Mouse (Mus musculus): ENCODE measurements at regions not wholly inside any gene's neighbourhood (a gene's known extent, or its start where the extent isn't known, plus 50 kb on each side); places are given as distances from the start of the nearest gene placed in this dataset.

DNA sequence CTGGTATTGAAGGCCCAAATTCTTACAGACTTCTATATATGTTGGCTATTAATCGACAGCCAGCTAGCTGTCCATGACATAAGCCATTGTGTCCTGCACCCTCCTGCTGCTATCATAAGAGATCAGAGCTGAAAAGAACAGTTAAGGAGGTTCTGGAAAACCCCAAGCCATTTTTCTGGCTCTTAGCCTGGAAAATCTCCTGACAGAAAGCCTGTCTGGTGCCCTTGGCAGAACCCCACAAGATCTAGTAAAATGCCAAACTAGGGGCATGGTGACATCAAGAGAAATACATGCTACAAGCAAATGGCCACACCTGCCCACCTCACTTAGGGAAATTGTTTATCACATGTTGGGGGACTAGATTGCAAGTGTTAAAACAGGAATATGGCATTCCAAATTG is 91.6 kb upstream of the Vgll2 start:
- H3K4me3 ChIP-seq (ENCODE audit: insufficient read depth, low read depth, low read length), result no peak overlapping the region
- H3K4me1 ChIP-seq (ENCODE audit: control insufficient read depth, insufficient read depth, low read length), result no peaks in the 10 kb centered on the region
- H3K36me3 ChIP-seq (ENCODE audit: control insufficient read depth, insufficient read depth, low read length), result no peaks in the 10 kb centered on the region
- TF ChIP-seq POLR2A (IDR thresholded peaks at IDR 0.05; ENCODE audit: low read depth, low read length) (no peak), CTCF (conservative IDR thresholded peaks at IDR 0.05; ENCODE audit: insufficient read depth, insufficient read length, low read depth, low read length) (no peak)
- 83% methylated on average over 1 of the region's 1 CpGs for WGBS
- H3K27me3 ChIP-seq (replicated peaks; ENCODE audit: control insufficient read depth, insufficient read depth, low read length), result no peaks in the 10 kb centered on the region
- no peak for DNase-seq
- no peak overlapping the region for H3K27ac ChIP-seq (ENCODE audit: insufficient read depth, low read depth, low read length)

DNA sequence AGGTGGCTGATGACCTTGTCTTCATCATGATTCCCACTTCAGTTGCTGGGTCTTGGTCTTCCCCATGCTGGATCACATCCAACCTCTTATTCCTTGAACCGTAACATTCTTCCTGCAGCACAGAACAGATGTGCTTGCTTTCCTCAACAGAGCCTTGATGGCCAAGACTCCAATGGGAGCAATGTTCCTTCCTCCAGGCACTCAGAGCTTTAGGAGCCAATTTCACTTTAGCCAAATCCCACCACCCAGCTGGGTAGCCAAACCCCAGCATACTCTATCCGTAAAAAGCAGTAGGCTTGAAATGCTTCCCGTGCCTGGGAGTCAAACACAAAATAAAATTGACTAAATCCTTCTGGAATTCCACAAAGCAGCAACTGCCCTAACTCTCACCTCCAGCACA is 86.8 kb upstream of the Vgll2 start:
- Histone ChIP-seq H3K27me3 (replicated peaks; ENCODE audit: control insufficient read depth, insufficient read depth, low read length) (no peaks in the 10 kb centered on the region), H3K4me3 (ENCODE audit: insufficient read depth, low read depth, low read length) (no peak overlapping the region), H3K4me1 (ENCODE audit: control insufficient read depth, insufficient read depth, low read length) (no peaks in the 10 kb centered on the region), H3K36me3 (ENCODE audit: control insufficient read depth, insufficient read depth, low read length) (no peaks in the 10 kb centered on the region), H3K27ac (ENCODE audit: insufficient read depth, low read depth, low read length) (no peak overlapping the region)
- 73% methylated on average over 3 of the region's 3 CpGs for WGBS
- DNase-seq, result no peak
- TF ChIP-seq CTCF (conservative IDR thresholded peaks at IDR 0.05; ENCODE audit: insufficient read depth, insufficient read length, low read depth, low read length) (no peak), POLR2A (IDR thresholded peaks at IDR 0.05; ENCODE audit: low read depth, low read length) (no peak)

DNA sequence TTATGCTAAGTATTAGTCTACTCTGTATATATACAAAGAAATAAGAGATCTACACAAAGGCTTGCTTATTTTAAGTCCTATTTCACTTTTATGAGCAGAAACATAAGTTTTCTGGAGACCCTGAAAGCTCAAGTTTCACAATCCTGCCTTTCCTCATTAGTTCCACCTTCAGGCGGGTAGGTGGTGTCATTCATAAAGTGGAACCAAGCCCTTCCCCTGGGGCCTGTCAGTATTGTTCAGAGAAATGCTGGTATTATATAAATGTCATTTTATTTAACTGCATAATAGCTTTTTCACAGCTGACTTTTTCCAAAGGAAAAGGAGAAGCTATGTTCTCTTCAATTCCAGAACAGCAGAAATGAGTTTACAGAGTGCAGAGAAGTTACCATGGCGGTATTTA is 81.1 kb upstream of the Vgll2 start:
- no peaks in the 10 kb centered on the region for H3K27me3 ChIP-seq (replicated peaks; ENCODE audit: control insufficient read depth, insufficient read depth, low read length)
- H3K4me3 ChIP-seq (ENCODE audit: insufficient read depth, low read depth, low read length), result no peak overlapping the region
- 63% methylated on average over 2 of the region's 2 CpGs for WGBS
- no peak overlapping the region for H3K27ac ChIP-seq (ENCODE audit: insufficient read depth, low read depth, low read length)
- DNase-seq, result no peak
- TF ChIP-seq POLR2A (IDR thresholded peaks at IDR 0.05; ENCODE audit: low read depth, low read length), result no peak
- TF ChIP-seq CTCF (conservative IDR thresholded peaks at IDR 0.05; ENCODE audit: insufficient read depth, insufficient read length, low read depth, low read length), result no peak
- no peaks in the 10 kb centered on the region for H3K4me1 ChIP-seq (ENCODE audit: control insufficient read depth, insufficient read depth, low read length)
- no peaks in the 10 kb centered on the region for H3K36me3 ChIP-seq (ENCODE audit: control insufficient read depth, insufficient read depth, low read length)

GRCm38 (mm10) chr10:51945701-51946100 is 76.6 kb upstream of the Vgll2 start:
- DNase-seq, result no peak
- Histone ChIP-seq H3K36me3 (ENCODE audit: control insufficient read depth, insufficient read depth, low read length) (no peaks in the 10 kb centered on the region), H3K27ac (ENCODE audit: insufficient read depth, low read depth, low read length) (no peak overlapping the region), H3K4me1 (ENCODE audit: control insufficient read depth, insufficient read depth, low read length) (no peaks in the 10 kb centered on the region), H3K4me3 (ENCODE audit: insufficient read depth, low read depth, low read length) (no peak overlapping the region), H3K27me3 (replicated peaks; ENCODE audit: control insufficient read depth, insufficient read depth, low read length) (no peaks in the 10 kb centered on the region)
- TF ChIP-seq POLR2A (IDR thresholded peaks at IDR 0.05; ENCODE audit: low read depth, low read length) (no peak), CTCF (conservative IDR thresholded peaks at IDR 0.05; ENCODE audit: insufficient read depth, insufficient read length, low read depth, low read length) (no peak)
- 35% methylated on average over 4 of the region's 4 CpGs for WGBS

GRCm38 (mm10) chr10:51946189-51946588 is 76.1 kb upstream of the Vgll2 start:
- no peaks in the 10 kb centered on the region for H3K36me3 ChIP-seq (ENCODE audit: control insufficient read depth, insufficient read depth, low read length)
- H3K4me1 ChIP-seq (ENCODE audit: control insufficient read depth, insufficient read depth, low read length), result no peaks in the 10 kb centered on the region
- H3K4me3 ChIP-seq (ENCODE audit: insufficient read depth, low read depth, low read length), result no peak overlapping the region
- TF ChIP-seq POLR2A (IDR thresholded peaks at IDR 0.05; ENCODE audit: low read depth, low read length), result no peak
- no peak for TF ChIP-seq CTCF (conservative IDR thresholded peaks at IDR 0.05; ENCODE audit: insufficient read depth, insufficient read length, low read depth, low read length)
- no peak overlapping the region for H3K27ac ChIP-seq (ENCODE audit: insufficient read depth, low read depth, low read length)
- no peak for DNase-seq
- no peaks in the 10 kb centered on the region for H3K27me3 ChIP-seq (replicated peaks; ENCODE audit: control insufficient read depth, insufficient read depth, low read length)

GRCm38 (mm10) chr10:51946881-51947280 is 75.4 kb upstream of the Vgll2 start:
- no peak overlapping the region for H3K4me3 ChIP-seq (ENCODE audit: insufficient read depth, low read depth, low read length)
- no peak for DNase-seq
- no peak overlapping the region for H3K27ac ChIP-seq (ENCODE audit: insufficient read depth, low read depth, low read length)
- H3K4me1 ChIP-seq (ENCODE audit: control insufficient read depth, insufficient read depth, low read length), result no peaks in the 10 kb centered on the region
- TF ChIP-seq CTCF (conservative IDR thresholded peaks at IDR 0.05; ENCODE audit: insufficient read depth, insufficient read length, low read depth, low read length) (no peak), POLR2A (IDR thresholded peaks at IDR 0.05; ENCODE audit: low read depth, low read length) (no peak)
- no peaks in the 10 kb centered on the region for H3K27me3 ChIP-seq (replicated peaks; ENCODE audit: control insufficient read depth, insufficient read depth, low read length)
- H3K36me3 ChIP-seq (ENCODE audit: control insufficient read depth, insufficient read depth, low read length), result no peaks in the 10 kb centered on the region

DNA sequence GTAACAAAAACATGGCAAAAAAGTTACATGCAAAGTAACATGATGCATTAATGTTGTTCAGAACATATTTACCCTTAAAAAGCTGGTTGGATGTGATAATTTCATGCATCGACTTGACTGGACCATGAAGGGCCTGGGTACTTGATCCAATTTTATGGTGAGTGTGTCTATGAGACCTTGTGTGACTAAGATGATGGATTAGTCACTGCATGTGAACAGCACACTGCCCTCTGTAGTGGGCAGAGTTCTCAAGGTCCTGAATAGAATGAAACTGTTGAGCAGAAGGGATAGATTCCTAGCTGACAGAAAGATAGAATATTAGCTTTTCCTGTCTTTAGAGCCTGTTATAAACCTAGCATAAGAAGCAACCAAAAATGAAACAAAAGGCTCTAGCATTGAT is 72.3 kb upstream of the Vgll2 start:
- Histone ChIP-seq H3K4me1 (ENCODE audit: control insufficient read depth, insufficient read depth, low read length) (no peaks in the 10 kb centered on the region), H3K27ac (ENCODE audit: insufficient read depth, low read depth, low read length) (no peak overlapping the region), H3K27me3 (replicated peaks; ENCODE audit: control insufficient read depth, insufficient read depth, low read length) (no peaks in the 10 kb centered on the region), H3K36me3 (ENCODE audit: control insufficient read depth, insufficient read depth, low read length) (no peaks in the 10 kb centered on the region), H3K4me3 (ENCODE audit: insufficient read depth, low read depth, low read length) (no peak overlapping the region)
- no peak for TF ChIP-seq CTCF (conservative IDR thresholded peaks at IDR 0.05; ENCODE audit: insufficient read depth, insufficient read length, low read depth, low read length)
- no peak for TF ChIP-seq POLR2A (IDR thresholded peaks at IDR 0.05; ENCODE audit: low read depth, low read length)
- DNase-seq, result no peak
- 78% methylated on average over 1 of the region's 1 CpGs for WGBS

GRCm38 (mm10) chr10:51952021-51952420 is 70.3 kb upstream of the Vgll2 start:
- H3K4me1 ChIP-seq (ENCODE audit: control insufficient read depth, insufficient read depth, low read length), result no peaks in the 10 kb centered on the region
- TF ChIP-seq CTCF (conservative IDR thresholded peaks at IDR 0.05; ENCODE audit: insufficient read depth, insufficient read length, low read depth, low read length), result no peak
- no peak for TF ChIP-seq POLR2A (IDR thresholded peaks at IDR 0.05; ENCODE audit: low read depth, low read length)
- WGBS, result 63% methylated on average over 4 of the region's 4 CpGs
- no peak overlapping the region for H3K27ac ChIP-seq (ENCODE audit: insufficient read depth, low read depth, low read length)
- H3K27me3 ChIP-seq (replicated peaks; ENCODE audit: control insufficient read depth, insufficient read depth, low read length), result no peaks in the 10 kb centered on the region
- H3K36me3 ChIP-seq (ENCODE audit: control insufficient read depth, insufficient read depth, low read length), result no peaks in the 10 kb centered on the region
- H3K4me3 ChIP-seq (ENCODE audit: insufficient read depth, low read depth, low read length), result no peak overlapping the region
- no peak for DNase-seq

Data from kidney, adult 2 months (tissue).